Mouse (Mus musculus) midbrain, embryonic 10.5 days (tissue): ENCODE data around the gene Nnmt. TPM values are rescaled to one million over a fixed set of nuclear protein-coding genes. Genes with fewer than 3 reads are reported as not detected.

Experiments used
- DNase-seq: peaks from one replicate; pipeline ENCODE4 v3.0.0-alpha.2; 2017; ENCODE audit warnings: low spot score
- H3K27ac ChIP-seq: fragments of 300-500 bp; sonication (generic); replicated peaks from 2 replicates; pipeline ENCODE4 v1.5.1; 2016; ENCODE audit warnings: mild to moderate bottlenecking
- H3K27me3 ChIP-seq: fragments of 300-500 bp; sonication (generic); 2 replicates; pipeline ENCODE4 v1.6.1; 2016; ENCODE audit warnings: low read depth, mild to moderate bottlenecking; ENCODE audit not compliant: poor library complexity, severe bottlenecking
- H3K36me3 ChIP-seq: fragments of 300-500 bp; sonication (generic); 2 replicates; pipeline ENCODE4 v1.6.1; 2016; ENCODE audit warnings: mild to moderate bottlenecking, moderate library complexity
- H3K4me1 ChIP-seq: fragments of 300-500 bp; sonication (generic); 2 replicates; pipeline ENCODE4 v1.6.1; 2016
- H3K4me3 ChIP-seq: fragments of 300-500 bp; sonication (generic); 2 replicates; pipeline ENCODE4 v1.5.1; 2016; ENCODE audit warnings: mild to moderate bottlenecking, moderate library complexity
- H3K9me3 ChIP-seq: fragments of 300-500 bp; sonication (generic); replicated peaks from 2 replicates; pipeline ENCODE4 v1.6.1; 2016; ENCODE audit warnings: mild to moderate bottlenecking
- WGBS: fragments of 180-500 bp; shearing (Covaris S2); methylation state at CpG from one replicate; pipeline ENCODE4 v1.1.7; 2016; 5-methylcytosine and 5-hydroxymethylcytosine counted together
- polyA plus RNA-seq: library from polyadenylated mRNA; unstranded; fragments of >200 nt; fragmentation: Nextera tagmentation; extraction: Ambion mirVana; gene quantifications from 2 replicates; pipeline ENCODE4 v1.2.1, GENCODE M21; 2016

Gene Nnmt
- polyA plus RNA-seq, 1 experiment from 2014 or later = 1.1 TPM

GRCm38 (mm10) chr9:48593915-48594314, 11.0 kb downstream of the Nnmt start:
- DNase-seq = no peak
- Histone ChIP-seq H3K4me1 (peaks cover 6% of the 10 kb centered on the region), H3K27ac (no peak overlapping the region), H3K9me3 (no peaks in the 10 kb centered on the region), H3K4me3 (no peak overlapping the region), H3K27me3 (peaks cover 36% of the 10 kb centered on the region), H3K36me3 (no peaks in the 10 kb centered on the region)
- WGBS = 64% methylated on average over 8 of the region's 8 CpGs

- H3K27ac ChIP-seq = no peak overlapping the region
- H3K9me3 ChIP-seq = no peaks in the 10 kb centered on the region
- WGBS = 87% methylated on average over 4 of the region's 4 CpGs
- no peak overlapping the region for H3K4me3 ChIP-seq
- peaks cover 24% of the 10 kb centered on the region for H3K4me1 ChIP-seq
- H3K36me3 ChIP-seq = no peaks in the 10 kb centered on the region
- no peak for DNase-seq
- H3K27me3 ChIP-seq = peaks cover 27% of the 10 kb centered on the region
Measured at GRCm38 (mm10) chr9:48590606-48591005, 14.3 kb downstream of the Nnmt start.

DNA sequence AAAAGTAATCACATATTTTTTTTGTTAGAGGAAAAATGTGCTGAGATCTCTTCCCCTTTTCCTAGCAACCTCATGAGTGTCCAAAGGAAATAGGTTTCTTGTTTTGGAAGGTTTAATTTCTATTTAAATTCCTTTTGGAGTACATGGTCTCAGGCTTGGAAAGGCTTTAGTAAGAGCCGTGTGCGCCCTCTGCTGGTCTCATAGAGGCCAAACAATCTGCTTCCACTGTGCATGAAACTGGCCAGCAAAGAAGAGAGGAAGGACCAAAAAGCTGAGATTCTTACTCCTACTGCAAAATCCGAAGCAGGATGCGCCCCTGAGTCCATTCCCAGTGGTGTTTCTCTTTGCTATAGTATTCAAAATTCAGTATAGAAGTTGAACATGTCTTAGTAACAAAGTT, 18.6 kb downstream of the Nnmt start:
- WGBS = 14% methylated on average over 4 of the region's 4 CpGs
- H3K27ac ChIP-seq = no peak overlapping the region

GRCm38 (mm10) chr9:48580808-48581207, 24.1 kb downstream of the Nnmt start:
- Histone ChIP-seq H3K27ac (no peak overlapping the region), H3K9me3 (no peaks in the 10 kb centered on the region), H3K4me1 (no peaks in the 10 kb centered on the region), H3K27me3 (no peaks in the 10 kb centered on the region), H3K36me3 (no peaks in the 10 kb centered on the region), H3K4me3 (no peak overlapping the region)
- DNase-seq = no peak
- WGBS = 95% methylated on average over 1 of the region's 1 CpGs

More for the DNA sequence above, 18.6 kb downstream of the Nnmt start:
- DNase-seq = peak; percentile 56
- Histone ChIP-seq H3K27me3 (peaks cover 11% of the 10 kb centered on the region), H3K4me3 (no peak overlapping the region), H3K36me3 (no peaks in the 10 kb centered on the region), H3K4me1 (peaks cover 18% of the 10 kb centered on the region), H3K9me3 (no peaks in the 10 kb centered on the region)

DNA sequence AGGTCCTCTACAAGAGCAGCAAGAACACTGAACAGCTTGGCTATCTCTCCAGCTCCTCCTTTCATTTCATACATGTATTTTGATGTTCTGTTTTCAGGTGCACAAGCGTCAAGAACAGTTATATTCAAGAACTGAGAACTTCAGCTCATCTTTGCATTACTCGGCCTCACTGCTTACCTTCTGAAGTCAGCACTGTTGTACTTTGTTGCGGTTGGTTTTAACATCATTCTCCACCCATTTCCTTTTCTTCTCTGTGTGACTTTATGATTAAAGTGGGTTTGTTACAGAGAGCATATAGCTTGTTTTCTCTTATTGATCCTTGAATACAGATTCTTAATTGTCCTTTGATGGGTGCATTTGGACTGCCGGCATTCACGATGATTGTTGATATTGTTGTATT, 42.6 kb downstream of the Nnmt start:
- Histone ChIP-seq H3K27ac (no peak overlapping the region), H3K4me1 (no peaks in the 10 kb centered on the region), H3K4me3 (no peak overlapping the region), H3K27me3 (no peaks in the 10 kb centered on the region), H3K9me3 (no peaks in the 10 kb centered on the region), H3K36me3 (no peaks in the 10 kb centered on the region)
- WGBS = 90% methylated on average over 5 of the region's 5 CpGs
- DNase-seq = no peak

DNA sequence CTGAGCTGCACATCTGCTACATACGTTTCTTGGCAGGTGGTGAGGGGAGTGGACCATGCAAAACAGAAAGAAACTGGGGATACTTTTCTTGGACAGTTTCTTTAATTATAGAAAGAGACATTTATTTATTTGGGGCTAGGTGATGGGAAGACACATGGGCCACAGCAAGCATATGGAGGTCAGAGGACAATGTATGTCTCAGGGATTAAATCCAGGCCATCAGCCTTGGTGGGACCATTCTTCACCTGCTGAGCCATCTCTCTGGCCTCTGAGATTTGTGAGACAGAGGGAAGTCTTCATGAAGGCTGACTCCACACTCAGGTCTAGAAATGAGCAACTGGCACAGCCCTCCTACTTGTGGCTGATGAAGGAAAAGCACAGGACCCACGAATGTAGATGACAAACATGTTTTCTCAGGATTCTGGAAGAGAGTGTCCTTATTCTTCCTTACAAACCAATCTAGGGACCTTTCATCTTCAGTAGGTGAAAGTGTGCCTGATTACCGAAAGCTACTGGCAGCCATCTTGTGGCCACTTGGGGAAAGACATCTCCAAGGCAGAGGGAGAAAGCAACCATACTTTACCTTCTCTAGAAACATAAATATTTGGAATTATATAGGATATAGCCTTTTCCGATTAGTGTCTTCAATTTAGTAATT, 45.3 kb downstream of the Nnmt start:
- H3K27ac ChIP-seq = no peak overlapping the region
- peak; percentile 25 for DNase-seq
- H3K9me3 ChIP-seq = no peaks in the 10 kb centered on the region
- no peaks in the 10 kb centered on the region for H3K36me3 ChIP-seq
- 36% methylated on average over 4 of the region's 4 CpGs for WGBS
- H3K27me3 ChIP-seq = no peaks in the 10 kb centered on the region
- H3K4me3 ChIP-seq = no peak overlapping the region
- no peaks in the 10 kb centered on the region for H3K4me1 ChIP-seq

- WGBS = 84% methylated on average over 4 of the region's 4 CpGs
- no peaks in the 10 kb centered on the region for H3K4me1 ChIP-seq
- no peaks in the 10 kb centered on the region for H3K9me3 ChIP-seq
Measured at GRCm38 (mm10) chr9:48558637-48559036, 46.3 kb downstream of the Nnmt start.

GRCm38 (mm10) chr9:48549056-48549455, 55.9 kb downstream of the Nnmt start:
- no peaks in the 10 kb centered on the region for H3K9me3 ChIP-seq
- H3K4me1 ChIP-seq = no peaks in the 10 kb centered on the region
- H3K36me3 ChIP-seq = no peaks in the 10 kb centered on the region
- no peak for DNase-seq
- H3K27ac ChIP-seq = no peak overlapping the region
- H3K4me3 ChIP-seq = no peak overlapping the region
- no peaks in the 10 kb centered on the region for H3K27me3 ChIP-seq
- WGBS = 81% methylated on average over 2 of the region's 2 CpGs

More at GRCm38 (mm10) chr9:48558637-48559036, 46.3 kb downstream of the Nnmt start:
- H3K27ac ChIP-seq = no peak overlapping the region
- no peak overlapping the region for H3K4me3 ChIP-seq
- H3K27me3 ChIP-seq = no peaks in the 10 kb centered on the region
- H3K36me3 ChIP-seq = no peaks in the 10 kb centered on the region
- no peak for DNase-seq

GRCm38 (mm10) chr9:48547233-48547632, 57.7 kb downstream of the Nnmt start:
- DNase-seq = no peak
- no peaks in the 10 kb centered on the region for H3K36me3 ChIP-seq
- H3K9me3 ChIP-seq = peaks cover 5% of the 10 kb centered on the region
- no peaks in the 10 kb centered on the region for H3K4me1 ChIP-seq
- H3K27ac ChIP-seq = no peak overlapping the region
- no peaks in the 10 kb centered on the region for H3K27me3 ChIP-seq
- H3K4me3 ChIP-seq = no peak overlapping the region

Other genes with a start within 250 kb of the Nnmt start
- gene Rexo2, start 124.5 kb downstream of the Nnmt start, polyA plus RNA-seq = 95.2 and 110 TPM in 2 replicates
- 106 and 112 TPM in 2 replicates for gene Rbm7, start 109.9 kb downstream of the Nnmt start, polyA plus RNA-seq
- gene Gm5617, start 109.7 kb downstream of the Nnmt start, polyA plus RNA-seq = 34.1 and 36.7 TPM in 2 replicates
- 39.8 and 48.1 TPM in 2 replicates for gene Zbtb16, start 231.1 kb upstream of the Nnmt start, polyA plus RNA-seq